ENCODE assay signal across 21 mouse cellular contexts in genomic region chr16:63967407-63967806, GRCm38 (mm10).
DNase-seq lines count a peak whose midpoint lies in the region; ATAC-seq and TF ChIP-seq lines count a peak whose summit lies in the region.
"Had no signal": no experiment of that assay in that cellular context is flagged by ENCODE, and none has a peak within 500 bp of the region (broad histone marks: within the 10 kb centered on the region; RNA-seq: fewer than 3 reads in every experiment).

No protein-coding gene starts in this region.

- H3K4me3 ChIP-seq in forebrain, embryonic 15.5 days: no peak overlapping the region
- H3K4me3 ChIP-seq in forebrain, embryonic 12.5 days (replicated peaks): no peak overlapping the region
- no peak overlapping the region for H3K4me3 ChIP-seq in midbrain, embryonic 11.5 days (ENCODE audit: low read depth, low read length)
- no peak overlapping the region for H3K4me3 ChIP-seq in midbrain, embryonic 14.5 days (replicated peaks; ENCODE audit: low read depth, low read length)
- no peak overlapping the region for H3K4me3 ChIP-seq in forebrain, postnatal 0 days (ENCODE audit: low read depth, low read length)
- H3K4me3 ChIP-seq: embryonic facial prominence, embryonic 13.5 days; heart, embryonic 15.5 days; hindbrain, embryonic 13.5 days had no signal

- no peak overlapping the region for H3K9ac ChIP-seq in forebrain, embryonic 15.5 days (replicated peaks)
- no peak overlapping the region for H3K9ac ChIP-seq in forebrain, embryonic 12.5 days
- no peak overlapping the region for H3K9ac ChIP-seq in midbrain, embryonic 11.5 days (ENCODE audit: low read length)
- no peak overlapping the region for H3K9ac ChIP-seq in midbrain, embryonic 14.5 days (replicated peaks; ENCODE audit: low read length)
- no peak overlapping the region for H3K9ac ChIP-seq in forebrain, postnatal 0 days
- H3K9ac ChIP-seq: embryonic facial prominence, embryonic 13.5 days; heart, embryonic 15.5 days; hindbrain, embryonic 13.5 days had no signal

- ATAC-seq in forebrain, embryonic 15.5 days (replicated peaks): peak; percentile 77; the same call in 1 of the 2 replicates
- no peak for ATAC-seq in forebrain, embryonic 12.5 days (ENCODE audit: low FRiP score)
- no peak for ATAC-seq in midbrain, embryonic 11.5 days (ENCODE audit: low FRiP score)
- ATAC-seq in midbrain, embryonic 14.5 days (ENCODE audit: low FRiP score, low TSS enrichment): no peak
- ATAC-seq in forebrain, postnatal 0 days: peak; percentile 90
- ATAC-seq: activated CD4-positive, CD25-positive, alpha-beta regulatory T cell, adult 4 months; hindbrain, postnatal 0 days; Patski had no signal

- H3K9me3 ChIP-seq in forebrain, embryonic 15.5 days: no peaks in the 10 kb centered on the region
- no peaks in the 10 kb centered on the region for H3K9me3 ChIP-seq in forebrain, embryonic 12.5 days
- H3K9me3 ChIP-seq in midbrain, embryonic 11.5 days (ENCODE audit: control insufficient read depth, low read length): no peaks in the 10 kb centered on the region
- H3K9me3 ChIP-seq in midbrain, embryonic 14.5 days (ENCODE audit: control insufficient read depth, low read length): no peaks in the 10 kb centered on the region
- no peaks in the 10 kb centered on the region for H3K9me3 ChIP-seq in forebrain, postnatal 0 days (ENCODE audit: low read length)
- H3K9me3 ChIP-seq: embryonic facial prominence, embryonic 13.5 days; heart, embryonic 15.5 days; hindbrain, embryonic 13.5 days had no signal

- H3K27ac ChIP-seq in forebrain, embryonic 15.5 days (replicated peaks): peak overlapping the region; percentile 51
- no peak overlapping the region for H3K27ac ChIP-seq in forebrain, embryonic 12.5 days
- no peak overlapping the region for H3K27ac ChIP-seq in midbrain, embryonic 11.5 days (ENCODE audit: low read depth, low read length)
- H3K27ac ChIP-seq in midbrain, embryonic 14.5 days (replicated peaks; ENCODE audit: low read depth, low read length): no peak overlapping the region
- peak overlapping the region; percentile 35; the same call in 1 of the 2 replicates for H3K27ac ChIP-seq in forebrain, postnatal 0 days (ENCODE audit: low read depth, low read length)
- H3K27ac ChIP-seq: embryonic facial prominence, embryonic 13.5 days; heart, embryonic 15.5 days; hindbrain, embryonic 13.5 days; hindbrain, postnatal 0 days had no signal

- DNase-seq in midbrain, embryonic 11.5 days (ENCODE audit: low spot score, missing footprints): peak; percentile 45
- no peak for DNase-seq in midbrain, embryonic 14.5 days
- peak; percentile 40 for DNase-seq in forebrain, postnatal 0 days
- no peak for DNase-seq in thymus, adult 18-20 months
- DNase-seq: adrenal gland, postnatal 14 days; cerebellum, adult 11 months; cerebellum, adult 9-10 months; cerebellum, postnatal 25 days; gastrocnemius, postnatal 10 days; heart, adult 18-20 months; heart, postnatal 14 days had no signal

- TF ChIP-seq CTCF in forebrain, postnatal 0 days (IDR thresholded peaks at IDR 0.05; ENCODE audit: low read depth): no peak

- H3K36me3 ChIP-seq in forebrain, embryonic 15.5 days: no peaks in the 10 kb centered on the region
- no peaks in the 10 kb centered on the region for H3K36me3 ChIP-seq in forebrain, embryonic 12.5 days (replicated peaks)
- no peaks in the 10 kb centered on the region for H3K36me3 ChIP-seq in midbrain, embryonic 11.5 days (ENCODE audit: control insufficient read depth, insufficient read depth, low read length)
- no peaks in the 10 kb centered on the region for H3K36me3 ChIP-seq in midbrain, embryonic 14.5 days (ENCODE audit: control insufficient read depth, insufficient read depth, low read length)
- H3K36me3 ChIP-seq in forebrain, postnatal 0 days (ENCODE audit: insufficient read depth): no peaks in the 10 kb centered on the region
- H3K36me3 ChIP-seq: embryonic facial prominence, embryonic 13.5 days; heart, embryonic 15.5 days; hindbrain, embryonic 13.5 days had no signal

- no peak overlapping the region for H3K4me2 ChIP-seq in forebrain, embryonic 15.5 days (replicated peaks)
- H3K4me2 ChIP-seq in forebrain, embryonic 12.5 days: no peak overlapping the region
- H3K4me2 ChIP-seq in midbrain, embryonic 11.5 days: no peak overlapping the region
- H3K4me2 ChIP-seq in midbrain, embryonic 14.5 days (ENCODE audit: low read length): no peak overlapping the region
- H3K4me2 ChIP-seq in forebrain, postnatal 0 days (ENCODE audit: low read depth): no peak overlapping the region
- H3K4me2 ChIP-seq: embryonic facial prominence, embryonic 13.5 days; heart, embryonic 11.5 days; heart, embryonic 15.5 days; hindbrain, embryonic 13.5 days had no signal

- H3K4me1 ChIP-seq in forebrain, embryonic 15.5 days: no peaks in the 10 kb centered on the region
- no peaks in the 10 kb centered on the region for H3K4me1 ChIP-seq in forebrain, embryonic 12.5 days
- H3K4me1 ChIP-seq in midbrain, embryonic 11.5 days (ENCODE audit: control insufficient read depth, insufficient read depth, low read length): no peaks in the 10 kb centered on the region
- no peaks in the 10 kb centered on the region for H3K4me1 ChIP-seq in midbrain, embryonic 14.5 days (ENCODE audit: control insufficient read depth, insufficient read depth, low read length)
- H3K4me1 ChIP-seq in forebrain, postnatal 0 days (ENCODE audit: insufficient read depth): no peaks in the 10 kb centered on the region
- H3K4me1 ChIP-seq: embryonic facial prominence, embryonic 13.5 days; heart, embryonic 15.5 days; hindbrain, embryonic 13.5 days had no signal

- 54% methylated on average over 2 of the region's 2 CpGs for WGBS in forebrain, embryonic 15.5 days
- 81% methylated on average over 2 of the region's 2 CpGs for WGBS in forebrain, embryonic 12.5 days
- WGBS in midbrain, embryonic 11.5 days: 87% methylated on average over 2 of the region's 2 CpGs
- 89% methylated on average over 2 of the region's 2 CpGs for WGBS in midbrain, embryonic 14.5 days
- WGBS in forebrain, postnatal 0 days: 49% methylated on average over 2 of the region's 2 CpGs

- no peaks in the 10 kb centered on the region for H3K27me3 ChIP-seq in forebrain, embryonic 15.5 days
- no peaks in the 10 kb centered on the region for H3K27me3 ChIP-seq in forebrain, embryonic 12.5 days
- no peaks in the 10 kb centered on the region for H3K27me3 ChIP-seq in midbrain, embryonic 11.5 days (ENCODE audit: control insufficient read depth, insufficient read depth, low read length)
- no peaks in the 10 kb centered on the region for H3K27me3 ChIP-seq in midbrain, embryonic 14.5 days (ENCODE audit: control insufficient read depth, insufficient read depth, low read length)
- H3K27me3 ChIP-seq in forebrain, postnatal 0 days (ENCODE audit: insufficient read depth, low read length): no peaks in the 10 kb centered on the region
- H3K27me3 ChIP-seq: CH12.LX; embryonic facial prominence, embryonic 13.5 days; heart, embryonic 15.5 days; hindbrain, embryonic 13.5 days; Patski had no signal

Comparison
In these comparisons a context has a peak if more than half of its experiments do, and no peak if none do; other contexts are left out.
1. ATAC-seq: peak in forebrain, embryonic 15.5 days (single experiment) and forebrain, postnatal 0 days (single experiment); none in forebrain, embryonic 12.5 days (single experiment), midbrain, embryonic 11.5 days (single experiment) and midbrain, embryonic 14.5 days (single experiment).
2. H3K27ac ChIP-seq: peak in forebrain, embryonic 15.5 days (single experiment) and forebrain, postnatal 0 days (single experiment); none in forebrain, embryonic 12.5 days (single experiment), midbrain, embryonic 11.5 days (single experiment) and midbrain, embryonic 14.5 days (single experiment).
3. DNase-seq: peak in midbrain, embryonic 11.5 days (single experiment) and forebrain, postnatal 0 days (single experiment); none in midbrain, embryonic 14.5 days (single experiment) and thymus, adult 18-20 months (0 of 2).